Mouse (Mus musculus) intestine, postnatal 0 days (tissue): ENCODE results near the gene Helz. TPM values are rescaled to one million over a fixed set of nuclear protein-coding genes. Genes with fewer than 3 reads are reported as not detected.

Experiments used
- ATAC-seq: fragments of 200-750 bp; cut with Nextera tagmentation; 2 replicates; pipeline ENCODE4 v1.8.0; 2017; ENCODE audit warnings: mild to moderate bottlenecking, moderate TSS enrichment, moderate library complexity
- H3K27ac ChIP-seq: fragments of 300-500 bp; sonication (generic); 2 replicates; pipeline ENCODE4 v1.5.1; 2014; ENCODE audit warnings: mild to moderate bottlenecking, low read depth, low read length, moderate library complexity
- H3K27me3 ChIP-seq: fragments of 300-500 bp; sonication (generic); replicated peaks from 2 replicates; pipeline ENCODE4 v1.6.1; 2014; ENCODE audit warnings: low read length, mixed read lengths; ENCODE audit not compliant: control insufficient read depth, insufficient read depth
- H3K36me3 ChIP-seq: fragments of 300-500 bp; sonication (generic); 2 replicates; pipeline ENCODE4 v1.6.1; 2014; ENCODE audit warnings: mild to moderate bottlenecking, moderate library complexity; ENCODE audit not compliant: control insufficient read depth, insufficient read depth
- H3K4me1 ChIP-seq: fragments of 300-500 bp; sonication (generic); replicated peaks from 2 replicates; pipeline ENCODE4 v1.6.1; 2014; ENCODE audit warnings: antibody characterized with exemption, low read length, mixed read lengths; ENCODE audit not compliant: control insufficient read depth, insufficient read depth
- H3K4me2 ChIP-seq: fragments of 300-500 bp; sonication (generic); replicated peaks from 2 replicates; pipeline ENCODE4 v1.6.1; 2014; ENCODE audit warnings: low read depth, mild to moderate bottlenecking, moderate library complexity
- H3K4me3 ChIP-seq: fragments of 300-500 bp; sonication (generic); 2 replicates; pipeline ENCODE4 v1.5.1; 2014; ENCODE audit warnings: low read depth, low read length
- H3K9ac ChIP-seq: fragments of 300-500 bp; sonication (generic); 2 replicates; pipeline ENCODE4 v1.6.1; 2014; ENCODE audit warnings: mild to moderate bottlenecking, low read depth, low read length
- H3K9me3 ChIP-seq: fragments of 300-500 bp; sonication (generic); 2 replicates; pipeline ENCODE4 v1.6.1; 2016; ENCODE audit warnings: mixed run types; ENCODE audit not compliant: control insufficient read depth
- CTCF ChIP-seq: sonication (generic); IDR thresholded peaks from 2 replicates; pipeline ENCODE4 v1.5.1; 2016; ENCODE audit warnings: low read depth, mild to moderate bottlenecking, control low read depth, antibody characterized with exemption, moderate library complexity
- WGBS: fragments of 180-500 bp; shearing (Covaris S2); extraction: QIAGEN DNeasy Blood & Tissue Kit; methylation state at CpG from one replicate; pipeline ENCODE4 v1.1.7; 2014; 5-methylcytosine and 5-hydroxymethylcytosine counted together
- polyA plus RNA-seq: library from polyadenylated mRNA; unstranded; fragments of >200 nt; fragmentation: Nextera tagmentation; extraction: Ambion mirVana; gene quantifications from 2 replicates; pipeline ENCODE4 v1.2.1, GENCODE M21; 2015

The Helz gene
- polyA plus RNA-seq, 1 experiment from 2014 or later, result 5.7 TPM

DNA sequence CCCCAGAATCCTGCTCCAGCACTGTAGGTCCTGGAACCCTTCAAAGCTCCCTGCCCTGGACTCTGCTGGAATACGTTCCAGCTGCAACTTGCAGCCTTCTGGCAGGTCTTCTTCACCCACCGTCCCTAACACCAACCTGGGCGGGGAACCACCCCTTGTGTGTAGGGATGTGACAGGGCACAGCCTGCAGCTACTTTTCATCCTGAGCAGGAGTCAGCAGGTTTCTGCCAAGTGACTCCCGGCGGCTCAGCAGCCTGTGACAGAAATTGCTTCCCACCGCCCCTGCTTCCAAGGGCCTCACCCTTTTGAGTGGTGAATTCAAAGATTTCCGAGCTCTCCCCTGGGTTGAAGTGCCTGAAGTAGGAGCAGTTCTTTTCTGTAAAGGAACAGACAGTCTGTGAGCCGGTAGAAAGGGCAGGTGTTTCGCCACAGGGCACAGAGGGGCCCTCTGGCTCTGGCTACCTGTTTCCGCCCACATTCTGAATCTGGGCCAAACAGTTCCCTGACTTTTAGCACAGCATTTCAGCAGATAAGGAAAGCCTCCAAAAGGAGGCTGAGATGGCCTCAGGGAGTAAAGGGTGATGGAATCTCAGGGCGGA, 157.8 kb downstream of the Helz start:
- no peaks in the 10 kb centered on the region for H3K27me3 ChIP-seq
- H3K36me3 ChIP-seq, result no peaks in the 10 kb centered on the region
- no peak overlapping the region for H3K4me2 ChIP-seq
- H3K4me1 ChIP-seq, result no peaks in the 10 kb centered on the region
- 64% methylated on average over 11 of the region's 11 CpGs for WGBS
- H3K27ac ChIP-seq, result no peak overlapping the region
- H3K4me3 ChIP-seq, result no peak overlapping the region
- H3K9me3 ChIP-seq, result no peaks in the 10 kb centered on the region
- ATAC-seq, result no peak
- no peak overlapping the region for H3K9ac ChIP-seq
- TF ChIP-seq CTCF, result no peak

DNA sequence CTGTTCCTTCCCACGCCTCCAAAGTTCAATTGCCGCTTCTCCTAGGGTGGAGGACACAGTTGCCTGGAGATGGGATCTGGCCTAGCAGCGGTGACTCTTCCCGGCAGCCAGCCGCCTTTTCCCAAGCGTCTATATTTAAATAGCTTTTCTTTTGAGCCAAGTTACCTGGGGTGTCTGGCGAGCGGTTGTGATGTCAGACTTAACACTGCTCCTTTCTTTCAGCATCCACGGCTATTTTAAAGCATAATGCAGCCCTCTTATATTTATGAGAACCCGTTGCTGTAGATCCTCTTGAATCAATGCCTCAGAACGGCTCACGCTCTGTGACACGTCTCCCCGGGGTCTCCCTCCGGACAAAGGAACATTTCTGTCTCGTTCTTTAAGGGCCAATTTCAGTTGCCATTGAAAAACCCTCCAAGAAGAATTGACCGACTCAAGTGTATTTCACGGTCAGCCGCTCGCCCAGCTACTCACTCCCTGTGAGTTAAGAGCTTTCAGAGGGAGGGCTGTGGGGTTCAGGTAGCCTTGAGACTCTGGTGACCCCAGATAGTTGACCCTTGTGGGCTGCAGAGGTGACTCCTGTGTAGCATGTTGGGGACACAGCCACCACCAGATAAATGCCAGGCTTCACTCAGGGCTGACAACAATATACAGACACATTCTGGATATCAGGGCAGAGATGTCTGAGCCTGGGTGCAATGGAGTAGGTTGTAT, 160.3 kb downstream of the Helz start:
- H3K27ac ChIP-seq, result no peak overlapping the region
- H3K9ac ChIP-seq, result no peak overlapping the region
- H3K27me3 ChIP-seq, result no peaks in the 10 kb centered on the region
- H3K9me3 ChIP-seq, result no peaks in the 10 kb centered on the region
- H3K36me3 ChIP-seq, result no peaks in the 10 kb centered on the region
- no peak overlapping the region for H3K4me3 ChIP-seq
- WGBS, result 81% methylated on average over 20 of the region's 20 CpGs
- H3K4me1 ChIP-seq, result no peaks in the 10 kb centered on the region
- TF ChIP-seq CTCF, result no peak
- ATAC-seq, result no peak
- H3K4me2 ChIP-seq, result no peak overlapping the region

DNA sequence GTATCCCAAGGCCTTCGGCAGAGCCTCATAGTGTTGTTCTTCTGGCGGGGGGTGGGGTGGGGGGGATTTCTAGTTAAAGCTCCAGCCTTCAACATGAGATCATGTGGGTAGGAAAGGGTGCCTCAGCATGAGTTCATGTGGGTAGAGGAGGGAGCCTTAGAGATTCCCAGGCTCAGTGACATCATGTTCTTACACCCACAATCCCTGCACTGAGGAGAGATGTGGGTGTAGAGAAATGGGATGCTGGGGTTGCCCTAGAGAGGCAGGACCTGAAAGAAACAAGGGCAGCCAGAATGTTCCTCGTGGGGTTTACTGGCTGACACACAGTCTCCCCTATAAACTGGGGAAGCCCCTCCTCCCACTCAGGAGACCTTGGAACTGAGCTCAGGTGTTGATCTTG, 162.6 kb downstream of the Helz start:
- 48% methylated on average over 3 of the region's 3 CpGs for WGBS
- Histone ChIP-seq H3K4me3 (no peak overlapping the region), H3K9me3 (no peaks in the 10 kb centered on the region), H3K27ac (no peak overlapping the region), H3K9ac (no peak overlapping the region), H3K27me3 (no peaks in the 10 kb centered on the region), H3K36me3 (no peaks in the 10 kb centered on the region), H3K4me1 (no peaks in the 10 kb centered on the region), H3K4me2 (no peak overlapping the region)
- TF ChIP-seq CTCF, result no peak
- ATAC-seq, result no peak

DNA sequence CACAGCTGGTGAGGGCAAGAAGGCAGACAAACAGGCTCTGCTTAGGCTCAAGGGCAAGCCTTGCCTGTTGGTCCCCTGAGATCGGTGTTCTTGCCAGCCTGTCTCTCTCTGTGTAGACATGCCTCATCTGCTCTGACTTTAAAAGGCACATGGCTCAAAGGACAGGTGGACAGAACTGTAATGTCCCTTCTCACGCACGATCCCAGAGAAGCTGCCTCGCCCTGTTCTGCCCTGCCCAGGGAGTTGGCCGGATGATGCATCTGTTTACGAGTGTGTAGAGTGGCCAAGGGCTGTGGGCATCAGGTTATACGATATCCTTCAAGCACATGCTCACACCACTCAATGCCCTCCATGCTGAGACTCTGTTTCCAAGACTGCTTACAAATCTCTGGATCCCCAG, 166.6 kb downstream of the Helz start:
- 71% methylated on average over 7 of the region's 7 CpGs for WGBS
- TF ChIP-seq CTCF, result no peak
- Histone ChIP-seq H3K9me3 (no peaks in the 10 kb centered on the region), H3K4me3 (no peak overlapping the region), H3K36me3 (no peaks in the 10 kb centered on the region), H3K9ac (no peak overlapping the region), H3K4me1 (no peaks in the 10 kb centered on the region), H3K27ac (no peak overlapping the region), H3K4me2 (no peak overlapping the region), H3K27me3 (no peaks in the 10 kb centered on the region; the same call in 1 of the 2 replicates)
- no peak for ATAC-seq

DNA sequence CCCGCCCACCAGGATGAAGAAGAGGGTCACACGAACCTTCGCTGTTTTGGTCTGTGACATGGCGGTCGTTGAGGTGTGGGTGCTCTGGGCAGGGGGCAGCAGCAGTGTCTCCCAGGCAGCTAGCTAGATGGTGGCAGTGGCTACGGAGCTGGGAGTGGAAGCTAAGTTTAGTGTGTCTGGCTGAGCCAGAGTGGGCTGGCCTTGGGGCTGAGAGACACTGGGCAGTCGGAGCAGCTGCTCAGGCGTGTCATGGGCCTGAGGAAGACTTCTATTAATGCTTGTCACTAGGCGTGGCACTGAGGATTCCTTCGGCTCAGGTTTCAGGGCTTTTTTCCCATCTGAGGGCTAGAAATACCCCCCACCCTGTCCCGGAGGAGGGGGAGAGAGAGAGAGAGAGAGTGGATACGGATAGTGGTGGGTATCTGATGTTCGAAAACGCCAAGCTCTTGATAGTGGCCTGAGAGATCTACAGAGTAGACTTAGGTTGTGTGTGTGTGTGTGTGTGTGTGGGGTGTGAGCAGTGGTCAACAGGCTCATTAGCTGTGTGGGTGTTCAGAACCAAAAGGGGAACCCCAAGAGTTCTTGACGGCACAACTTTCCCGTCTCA, 168.7 kb downstream of the Helz start, which contains the start of gene Cacng1:
TSS of gene Cacng1 (minus strand) at position 191 of the 607 bp plus-strand sequence.
- no peak within 1 kb of the TSS for H3K4me3 ChIP-seq
- WGBS, result 76% methylated on average over 16 of the region's 16 CpGs
- H3K4me2 ChIP-seq, result no peak within 1 kb of the TSS
- no peaks in the 10 kb centered on the region; the same call in 1 of the 2 replicates for H3K27me3 ChIP-seq
- H3K36me3 ChIP-seq, result no peaks in the 10 kb centered on the region
- no peaks in the 10 kb centered on the region for H3K9me3 ChIP-seq
- no peaks in the 10 kb centered on the region for H3K4me1 ChIP-seq
- ATAC-seq, result no peak
- H3K27ac ChIP-seq, result no peak within 1 kb of the TSS
- H3K9ac ChIP-seq, result no peak within 1 kb of the TSS
- TF ChIP-seq CTCF, result no peak

DNA sequence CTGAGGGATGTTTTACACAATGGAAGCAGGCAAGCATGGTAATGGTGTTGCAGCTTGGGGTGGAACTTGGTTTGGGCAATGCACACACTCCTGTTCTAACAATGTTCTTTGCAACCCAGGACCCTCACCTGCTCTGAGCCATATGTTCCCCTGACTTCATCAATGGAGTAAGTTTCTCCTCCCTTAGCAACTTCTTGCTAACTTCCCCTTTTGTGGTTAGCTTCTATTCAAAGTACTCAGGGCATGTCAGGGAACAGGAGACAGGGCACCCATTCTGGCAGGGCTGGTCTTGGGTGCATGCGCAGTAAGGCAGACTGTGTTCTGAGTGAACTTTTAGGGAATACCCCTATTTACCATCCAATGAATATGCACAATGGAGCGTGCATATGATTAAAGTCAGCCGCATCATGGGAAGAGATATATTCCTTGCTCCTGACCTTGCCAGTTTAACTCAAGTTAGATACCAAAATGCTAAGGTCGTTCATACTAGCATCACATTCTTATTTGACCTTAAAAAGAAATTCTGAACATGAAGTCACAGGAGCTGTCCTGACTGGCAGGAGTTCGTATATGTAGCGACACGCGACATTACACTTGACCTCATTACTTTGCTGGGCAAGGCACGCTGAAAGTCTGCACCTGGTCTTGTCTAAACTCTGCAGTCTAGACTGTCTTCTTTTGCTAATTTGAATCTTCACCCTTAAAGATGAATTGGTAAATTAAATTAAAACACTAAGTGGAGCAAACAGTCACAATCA, 172.7 kb downstream of the Helz start:
- Histone ChIP-seq H3K4me1 (no peaks in the 10 kb centered on the region), H3K27me3 (no peaks in the 10 kb centered on the region; the same call in 1 of the 2 replicates), H3K9me3 (no peaks in the 10 kb centered on the region), H3K36me3 (no peaks in the 10 kb centered on the region), H3K27ac (no peak overlapping the region), H3K4me3 (no peak overlapping the region), H3K9ac (no peak overlapping the region), H3K4me2 (no peak overlapping the region)
- ATAC-seq, result no peak
- no peak for TF ChIP-seq CTCF
- WGBS, result 87% methylated on average over 9 of the region's 9 CpGs
